Mouse (Mus musculus): Measurements from ENCODE around the gene Stpg3. TPM values are rescaled to one million over a fixed set of nuclear protein-coding genes. Genes with fewer than 3 reads are reported as not detected.
A peak's percentile ranks its signal among the peaks of the same experiment; 100 is the strongest.

The Stpg3 gene
- polyA plus RNA-seq, 2 experiments, result not detected

DNA sequence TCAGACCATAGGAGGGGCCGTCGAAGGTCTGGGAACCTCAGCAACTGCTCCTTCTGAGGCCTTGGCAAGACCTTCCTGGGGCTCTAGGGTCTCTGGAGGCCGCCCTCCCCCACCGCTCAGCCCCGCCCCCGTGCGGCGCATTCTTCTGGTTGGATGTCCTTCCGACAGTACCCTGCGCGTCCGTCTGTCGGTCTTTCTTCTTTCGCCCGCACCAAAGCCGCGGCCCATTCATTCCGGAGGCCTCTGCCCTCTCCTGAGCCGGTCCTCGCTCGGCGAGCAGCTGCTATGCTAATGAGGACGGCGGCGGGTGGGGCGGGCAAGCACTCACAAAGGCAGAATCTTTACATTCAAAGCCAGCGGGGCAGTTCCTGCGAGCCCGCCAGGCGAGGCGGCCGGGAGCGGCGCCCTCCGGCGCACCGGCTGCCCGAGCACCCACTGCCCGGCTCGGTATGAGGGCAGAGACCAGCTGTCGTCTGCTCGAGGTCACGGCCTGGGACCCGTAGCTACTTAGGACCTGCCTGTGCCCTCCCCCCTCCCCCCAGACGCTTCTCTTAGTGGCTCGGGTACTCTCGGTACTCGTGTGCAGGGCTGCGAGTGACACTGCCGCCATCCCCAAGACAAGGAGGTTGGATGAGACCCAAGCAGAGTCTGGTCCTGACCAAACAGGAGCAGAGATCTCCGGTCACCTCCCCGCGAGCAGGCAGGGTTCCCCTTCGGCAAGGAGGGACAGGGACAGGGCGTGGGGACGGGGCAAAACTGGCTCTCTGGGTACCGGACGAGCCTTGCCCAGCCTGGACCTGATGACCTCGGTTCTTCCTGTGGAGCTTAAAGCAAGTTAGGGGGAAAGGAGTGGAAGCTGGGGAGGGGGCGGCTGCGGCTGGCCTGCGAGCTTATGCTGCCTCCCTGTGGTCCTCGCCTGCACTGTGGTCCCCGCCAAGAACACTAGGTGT lies 28.5 kb downstream of the Stpg3 start:
- Histone ChIP-seq H3K9me3 (ENCODE audit: control insufficient read depth, low read length) (no peaks in the 10 kb centered on the region), H3K27ac (no peak overlapping the region), H3K36me3 (replicated peaks; ENCODE audit: control insufficient read depth, insufficient read depth, low read depth) (no peaks in the 10 kb centered on the region), H3K4me1 (replicated peaks; ENCODE audit: control insufficient read depth in 2 of 2, insufficient read depth in 2 of 2, low read length in 1 of 2) (peaks cover 0 to 9% of the 10 kb centered on the region in 2 experiments; a peak in 3 of 4 replicates), H3K4me3 (ENCODE audit: insufficient read depth in 1 of 2, low read depth in 2 of 2, low read length in 2 of 2) (peak overlapping the region; percentile 19 to 50), H3K4me2 (ENCODE audit: low read depth) (peak overlapping the region; percentile 74), H3K9ac (replicated peaks) (peak overlapping the region; percentile 31), H3K27me3 (ENCODE audit: control insufficient read depth, insufficient read depth, low read length) (peaks cover 20% of the 10 kb centered on the region)
- ATAC-seq (ENCODE audit: insufficient read depth) (peak; percentile 16; the same call in 1 of the 2 replicates), DNase-seq (ENCODE audit: low read depth in 3 of 3, low spot score in 3 of 3) (no peak)
- 2% methylated on average over 64 of the region's 64 CpGs for WGBS (ENCODE audit: insufficient replicate concordance)
- TF ChIP-seq CTCF (IDR thresholded peaks at IDR 0.05; ENCODE audit: low read depth) (peak; percentile 67), EP300 (IDR thresholded peaks at IDR 0.05; ENCODE audit: low read depth) (no peak)

DNA sequence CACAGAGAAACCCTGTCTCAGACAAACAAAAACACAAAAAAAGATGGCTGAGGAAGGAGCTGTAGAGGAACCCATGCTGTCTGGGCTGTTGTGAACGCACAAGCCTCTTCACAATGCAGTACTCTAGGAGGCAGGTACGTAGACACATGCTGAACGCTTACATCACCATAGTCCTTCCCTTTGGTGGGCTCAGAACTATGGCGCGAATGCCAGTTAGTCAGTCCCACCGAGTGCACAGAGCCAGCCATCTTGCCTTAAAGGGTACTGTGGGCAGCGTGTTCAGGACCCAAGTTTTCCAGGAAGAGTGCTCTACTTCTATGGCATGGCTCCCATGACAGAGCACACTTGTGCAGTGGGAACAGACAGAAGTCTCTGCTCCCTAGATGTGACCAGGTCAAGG lies 29.9 kb downstream of the Stpg3 start:
- 76% methylated on average over 7 of the region's 7 CpGs for WGBS (ENCODE audit: insufficient replicate concordance)
- no peak overlapping the region for H3K4me2 ChIP-seq (ENCODE audit: low read depth)
- peaks cover 0 to 9% of the 10 kb centered on the region in 2 experiments; a peak in 3 of 4 replicates for H3K4me1 ChIP-seq (replicated peaks; ENCODE audit: control insufficient read depth in 2 of 2, insufficient read depth in 2 of 2, low read length in 1 of 2)
- TF ChIP-seq EP300 (IDR thresholded peaks at IDR 0.05; ENCODE audit: low read depth), result no peak
- TF ChIP-seq CTCF (IDR thresholded peaks at IDR 0.05; ENCODE audit: low read depth), result no peak
- H3K9ac ChIP-seq (replicated peaks), result no peak overlapping the region
- no peaks in the 10 kb centered on the region for H3K36me3 ChIP-seq (replicated peaks; ENCODE audit: control insufficient read depth, insufficient read depth, low read depth)
- no peak overlapping the region for H3K4me3 ChIP-seq (ENCODE audit: insufficient read depth in 1 of 2, low read depth in 2 of 2, low read length in 2 of 2)
- no peak for DNase-seq (ENCODE audit: low read depth in 3 of 3, low spot score in 3 of 3)
- H3K27me3 ChIP-seq (ENCODE audit: control insufficient read depth, insufficient read depth, low read length), result peaks cover 24% of the 10 kb centered on the region
- no peaks in the 10 kb centered on the region for H3K9me3 ChIP-seq (ENCODE audit: control insufficient read depth, low read length)
- ATAC-seq (ENCODE audit: insufficient read depth), result no peak
- H3K27ac ChIP-seq, result no peak overlapping the region

DNA sequence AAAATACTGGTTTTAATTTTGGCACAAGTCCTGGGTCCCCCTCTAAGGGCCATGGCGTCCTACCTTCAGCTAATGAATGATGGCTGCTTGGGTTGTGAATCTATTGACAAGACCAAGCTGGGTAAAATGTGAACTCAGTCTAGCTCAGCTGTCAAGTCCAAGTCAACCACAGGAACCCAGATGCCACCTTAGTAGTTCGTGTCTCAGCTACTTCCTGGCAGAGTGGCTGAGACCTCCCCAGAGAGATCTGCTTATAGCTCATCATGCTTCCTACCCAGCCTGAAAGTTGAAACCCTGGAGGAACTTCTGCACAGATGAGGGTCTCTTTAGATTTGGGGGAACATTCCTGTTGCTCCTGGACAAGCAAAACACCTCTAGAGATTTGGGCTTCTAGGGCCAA lies 31.1 kb downstream of the Stpg3 start:
- no peak overlapping the region for H3K27ac ChIP-seq
- no peak overlapping the region for H3K9ac ChIP-seq (replicated peaks)
- TF ChIP-seq EP300 (IDR thresholded peaks at IDR 0.05; ENCODE audit: low read depth), result no peak
- TF ChIP-seq CTCF (IDR thresholded peaks at IDR 0.05; ENCODE audit: low read depth), result no peak
- H3K4me1 ChIP-seq (replicated peaks; ENCODE audit: control insufficient read depth in 2 of 2, insufficient read depth in 2 of 2, low read length in 1 of 2), result peaks cover 0 to 11% of the 10 kb centered on the region in 2 experiments; a peak in 3 of 4 replicates
- no peaks in the 10 kb centered on the region for H3K36me3 ChIP-seq (replicated peaks; ENCODE audit: control insufficient read depth, insufficient read depth, low read depth)
- peaks cover 24% of the 10 kb centered on the region for H3K27me3 ChIP-seq (ENCODE audit: control insufficient read depth, insufficient read depth, low read length)
- 64% methylated on average over 2 of the region's 2 CpGs for WGBS (ENCODE audit: insufficient replicate concordance)
- no peak overlapping the region for H3K4me2 ChIP-seq (ENCODE audit: low read depth)
- H3K9me3 ChIP-seq (ENCODE audit: control insufficient read depth, low read length), result no peaks in the 10 kb centered on the region
- H3K4me3 ChIP-seq (ENCODE audit: insufficient read depth in 1 of 2, low read depth in 2 of 2, low read length in 2 of 2), result no peak overlapping the region
- ATAC-seq (ENCODE audit: insufficient read depth) (no peak), DNase-seq (ENCODE audit: low read depth in 3 of 3, low spot score in 3 of 3) (no peak)

DNA sequence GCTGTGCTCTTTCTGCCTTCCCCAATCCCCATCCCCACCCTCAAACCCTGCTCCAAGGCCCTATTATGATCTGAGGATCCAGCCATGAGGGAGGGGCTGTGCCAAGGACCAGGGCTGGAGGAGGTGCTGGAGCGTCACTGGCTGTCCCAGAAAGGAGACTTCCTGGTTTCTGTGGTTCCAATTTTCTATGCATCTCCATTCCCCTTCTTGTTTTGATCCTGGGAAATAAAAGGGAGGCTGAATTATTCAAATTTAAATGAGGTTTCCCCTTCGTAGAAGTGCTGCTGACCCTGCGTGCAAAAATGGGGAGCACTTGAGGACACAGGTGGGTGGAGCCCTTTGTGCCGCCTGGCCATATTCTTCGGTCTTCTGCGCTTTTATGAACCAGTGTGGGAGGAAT lies 31.8 kb downstream of the Stpg3 start:
- WGBS (ENCODE audit: insufficient replicate concordance), result 25% methylated on average over 6 of the region's 6 CpGs
- H3K4me2 ChIP-seq (ENCODE audit: low read depth), result peak overlapping the region; percentile 90
- peaks cover 24% of the 10 kb centered on the region for H3K27me3 ChIP-seq (ENCODE audit: control insufficient read depth, insufficient read depth, low read length)
- peak overlapping the region in 1 of 2 experiments; percentile 68; a peak in 2 of 4 replicates for H3K4me3 ChIP-seq (ENCODE audit: insufficient read depth in 1 of 2, low read depth in 2 of 2, low read length in 2 of 2)
- H3K9ac ChIP-seq (replicated peaks), result no peak overlapping the region
- H3K4me1 ChIP-seq (replicated peaks; ENCODE audit: control insufficient read depth in 2 of 2, insufficient read depth in 2 of 2, low read length in 1 of 2), result peaks cover 0 to 15% of the 10 kb centered on the region in 2 experiments; a peak in 3 of 4 replicates
- H3K9me3 ChIP-seq (ENCODE audit: control insufficient read depth, low read length), result no peaks in the 10 kb centered on the region
- DNase-seq (ENCODE audit: low read depth in 3 of 3, low spot score in 3 of 3) (no peak), ATAC-seq (ENCODE audit: insufficient read depth) (no peak)
- TF ChIP-seq CTCF (IDR thresholded peaks at IDR 0.05; ENCODE audit: low read depth), result no peak
- no peak for TF ChIP-seq EP300 (IDR thresholded peaks at IDR 0.05; ENCODE audit: low read depth)
- H3K27ac ChIP-seq, result no peak overlapping the region
- no peaks in the 10 kb centered on the region for H3K36me3 ChIP-seq (replicated peaks; ENCODE audit: control insufficient read depth, insufficient read depth, low read depth)

DNA sequence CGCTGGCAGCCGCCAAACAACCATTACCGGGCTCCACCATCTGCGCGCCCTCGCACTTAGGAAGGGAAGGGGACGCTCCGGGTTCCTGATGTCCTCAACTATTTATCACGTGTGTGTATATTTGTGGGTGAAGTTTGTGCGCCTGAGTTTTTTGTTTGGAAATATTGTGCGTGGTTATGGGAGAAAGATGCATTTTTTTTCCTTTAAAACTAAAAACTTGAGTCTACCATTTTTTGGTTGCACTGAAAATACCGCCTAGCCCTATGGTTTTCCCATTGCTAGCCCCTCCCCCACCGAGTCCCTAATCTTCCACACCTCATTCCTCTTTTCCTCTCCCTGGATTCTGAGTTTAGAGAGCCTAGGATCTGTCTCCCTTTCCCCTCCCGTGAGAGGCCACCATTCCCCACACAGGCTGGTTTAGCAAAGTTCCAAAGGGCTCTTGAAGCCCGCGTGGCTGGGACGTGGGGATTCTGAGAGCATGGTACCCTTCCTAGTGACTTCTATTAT lies 32.5 kb downstream of the Stpg3 start:
- ATAC-seq (ENCODE audit: insufficient read depth) (no peak), DNase-seq (ENCODE audit: low read depth in 3 of 3, low spot score in 3 of 3) (no peak)
- WGBS (ENCODE audit: insufficient replicate concordance), result 3% methylated on average over 17 of the region's 17 CpGs
- no peak for TF ChIP-seq CTCF (IDR thresholded peaks at IDR 0.05; ENCODE audit: low read depth)
- Histone ChIP-seq H3K36me3 (replicated peaks; ENCODE audit: control insufficient read depth, insufficient read depth, low read depth) (no peaks in the 10 kb centered on the region), H3K4me3 (ENCODE audit: insufficient read depth in 1 of 2, low read depth in 2 of 2, low read length in 2 of 2) (peak overlapping the region; percentile 55 to 68), H3K4me2 (ENCODE audit: low read depth) (peak overlapping the region; percentile 90), H3K9me3 (ENCODE audit: control insufficient read depth, low read length) (no peaks in the 10 kb centered on the region), H3K27me3 (ENCODE audit: control insufficient read depth, insufficient read depth, low read length) (peaks cover 24% of the 10 kb centered on the region), H3K4me1 (replicated peaks; ENCODE audit: control insufficient read depth in 2 of 2, insufficient read depth in 2 of 2, low read length in 1 of 2) (peaks cover 0 to 15% of the 10 kb centered on the region in 2 experiments; a peak in 3 of 4 replicates), H3K9ac (replicated peaks) (peak overlapping the region; percentile 72), H3K27ac (no peak overlapping the region)

All from liver, embryonic 14.5 days (tissue).